8 mouse cellular contexts compared by ENCODE assay signal in genomic region chr4:120950763-120951427, GRCm38 (mm10). TPM values are rescaled to one million over a fixed set of nuclear protein-coding genes. Genes with fewer than 3 reads are reported as not detected.
DNase-seq lines count a peak whose midpoint lies in the region; ATAC-seq and TF ChIP-seq lines count a peak whose summit lies in the region.

No protein-coding gene starts in this region.

- 1% methylated on average over 20 of the region's 20 CpGs for WGBS in heart, embryonic 14.5 days
- WGBS in limb, embryonic 15.5 days = 4% methylated on average over 20 of the region's 20 CpGs

- no peaks in the 10 kb centered on the region for H3K27me3 ChIP-seq in heart, embryonic 14.5 days (ENCODE audit: control insufficient read depth, insufficient read depth, low read length)
- H3K27me3 ChIP-seq in ES-Bruce4 (ENCODE audit: control insufficient read depth, insufficient read depth, low read length, poor library complexity, severe bottlenecking) = no peaks in the 10 kb centered on the region
- no peaks in the 10 kb centered on the region for H3K27me3 ChIP-seq in limb, embryonic 15.5 days

- peak overlapping the region; percentile 93 for H3K9ac ChIP-seq in heart, embryonic 14.5 days (ENCODE audit: low read length)
- peak overlapping the region; percentile 91 for H3K9ac ChIP-seq in ES-Bruce4 (ENCODE audit: low read depth, poor library complexity, severe bottlenecking)
- H3K9ac ChIP-seq in limb, embryonic 15.5 days = peak overlapping the region; percentile 77

- no peak for DNase-seq in heart, adult 18-20 months
- no peak for DNase-seq in Muller cell, postnatal 12 days (ENCODE audit: inconsistent ontology term)
- DNase-seq in adrenal gland, adult 18-20 months (ENCODE audit: low spot score in 2 of 2) = no peak
- DNase-seq in right cerebral cortex, adult 18-20 months = no peak

- TF ChIP-seq POLR2A in ES-Bruce4 (IDR thresholded peaks at IDR 0.05; ENCODE audit: insufficient read depth, low read length) = no peak

- peaks cover 0 to 8% of the 10 kb centered on the region in 2 experiments; a peak in 2 of 4 replicates for H3K4me1 ChIP-seq in heart, embryonic 14.5 days (ENCODE audit: control insufficient read depth in 2 of 2, insufficient read depth in 2 of 2, low read length in 2 of 2)
- H3K4me1 ChIP-seq in ES-Bruce4 (ENCODE audit: control insufficient read depth, insufficient read depth, low read length) = no peaks in the 10 kb centered on the region
- H3K4me1 ChIP-seq in limb, embryonic 15.5 days = peaks cover 9% of the 10 kb centered on the region; the same call in 1 of the 2 replicates

- H3K4me3 ChIP-seq in heart, embryonic 14.5 days (ENCODE audit: control insufficient read depth in 1 of 2, insufficient read depth in 1 of 2, low read depth in 1 of 2, low read length in 2 of 2) = peak overlapping the region; percentile 82 to 86
- peak overlapping the region; percentile 79 for H3K4me3 ChIP-seq in ES-Bruce4 (ENCODE audit: low read depth, low read length)
- H3K4me3 ChIP-seq in limb, embryonic 15.5 days = peak overlapping the region; percentile 84

- TF ChIP-seq EP300 in ES-Bruce4 (IDR thresholded peaks at IDR 0.05; ENCODE audit: insufficient read depth, low read depth, low read length) = no peak

- no peak for TF ChIP-seq CTCF in ES-Bruce4 (IDR thresholded peaks at IDR 0.05; ENCODE audit: low read depth, low read length)

- peaks cover 16% of the 10 kb centered on the region for H3K36me3 ChIP-seq in heart, embryonic 14.5 days (ENCODE audit: control insufficient read depth, insufficient read depth, low read length)
- H3K36me3 ChIP-seq in ES-Bruce4 (ENCODE audit: control insufficient read depth, insufficient read depth, low read length, poor library complexity, severe bottlenecking) = no peaks in the 10 kb centered on the region
- H3K36me3 ChIP-seq in limb, embryonic 15.5 days = peaks cover 12% of the 10 kb centered on the region

- H3K4me2 ChIP-seq in heart, embryonic 14.5 days (ENCODE audit: low read length) = peak overlapping the region; percentile 80
- peak overlapping the region; percentile 81 for H3K4me2 ChIP-seq in limb, embryonic 15.5 days

- ATAC-seq in heart, embryonic 14.5 days (ENCODE audit: insufficient number of reproducible peaks, insufficient read depth, low FRiP score, low read depth) = 0 out of 2 replicates have a peak, but pooled peaks have one; percentile 21
- peak; percentile 28; the same call in 1 of the 2 replicates for ATAC-seq in erythroid progenitor cell, adult 5-6 weeks (replicated peaks; ENCODE audit: low FRiP score, poor library complexity, severe bottlenecking)
- ATAC-seq in limb, embryonic 15.5 days (ENCODE audit: insufficient number of reproducible peaks, low FRiP score, low TSS enrichment, low read depth) = no peak

- H3K27ac ChIP-seq in heart, embryonic 14.5 days (replicated peaks in 1 of 2; ENCODE audit: control insufficient read depth in 1 of 2, insufficient read depth in 1 of 2, low read depth in 2 of 2, low read length in 2 of 2) = peak overlapping the region; percentile 87 to 93
- no peak overlapping the region for H3K27ac ChIP-seq in ES-Bruce4 (ENCODE audit: insufficient read depth, low read length)
- H3K27ac ChIP-seq in limb, embryonic 15.5 days = peak overlapping the region; percentile 90

- H3K9me3 ChIP-seq in heart, embryonic 14.5 days (ENCODE audit: control insufficient read depth, low read length) = no peaks in the 10 kb centered on the region
- no peaks in the 10 kb centered on the region for H3K9me3 ChIP-seq in ES-Bruce4 (replicated peaks; ENCODE audit: control insufficient read depth, insufficient read depth, low read length, poor library complexity, severe bottlenecking)
- no peaks in the 10 kb centered on the region for H3K9me3 ChIP-seq in limb, embryonic 15.5 days

RNA-seq across cellular contexts. Expression of gene Zfp69, which starts 0.6 kb away (rescaled TPM):
- polyA plus RNA-seq in heart, embryonic 14.5 days (2014; fragmentation: Nextera tagmentation; extraction: Ambion mirVana) = 13.5 and 14.3 TPM in 2 replicates
- total RNA-seq in heart, adult 18-20 months (2021) = 1 to 10 TPM in 1 of 2 experiments, under 1 TPM in 1; 0.75 to 1.1 TPM
- polyA plus RNA-seq in ES-Bruce4 (2011; ENCODE audit: insufficient read depth, insufficient read length, low read depth, missing spikeins) = 2.9 and 3.2 TPM in 2 replicates
- not detected in 2 replicates for total RNA-seq in erythroid progenitor cell, adult 5-6 weeks (2015; ENCODE audit: low replicate concordance)
- total RNA-seq in erythroid progenitor cell, adult 5-6 weeks (2017; ENCODE audit: low replicate concordance) = not detected in 2 replicates
- 7.9 and 8.2 TPM in 2 replicates for polyA plus RNA-seq in limb, embryonic 15.5 days (2015; fragmentation: Nextera tagmentation; extraction: Ambion mirVana)
- 1 to 10 TPM; 1.4 to 1.7 TPM for total RNA-seq in adrenal gland, adult 18-20 months (2021)

RNA-seq across cellular contexts. Expression of gene Exo5, which starts 26.1 kb away (rescaled TPM):
- 8.1 and 10.8 TPM in 2 replicates for polyA plus RNA-seq in heart, embryonic 14.5 days (2014; fragmentation: Nextera tagmentation; extraction: Ambion mirVana)
- 1 to 10 TPM; 1.9 to 2.0 TPM for total RNA-seq in heart, adult 18-20 months (2021)
- 14.0 and 17.0 TPM in 2 replicates for polyA plus RNA-seq in ES-Bruce4 (2011; ENCODE audit: insufficient read depth, insufficient read length, low read depth, missing spikeins)
- 9.4 and 10.1 TPM in 2 replicates for total RNA-seq in erythroid progenitor cell, adult 5-6 weeks (2015; ENCODE audit: low replicate concordance)
- 3.5 and 4.2 TPM in 2 replicates for total RNA-seq in erythroid progenitor cell, adult 5-6 weeks (2017; ENCODE audit: low replicate concordance)
- polyA plus RNA-seq in limb, embryonic 15.5 days (2015; fragmentation: Nextera tagmentation; extraction: Ambion mirVana) = 25.8 and 26.8 TPM in 2 replicates
- 1 to 10 TPM; 8.2 to 8.8 TPM for total RNA-seq in adrenal gland, adult 18-20 months (2021)
